15 mouse cellular contexts compared by ENCODE assay signal in the genomic region with DNA sequence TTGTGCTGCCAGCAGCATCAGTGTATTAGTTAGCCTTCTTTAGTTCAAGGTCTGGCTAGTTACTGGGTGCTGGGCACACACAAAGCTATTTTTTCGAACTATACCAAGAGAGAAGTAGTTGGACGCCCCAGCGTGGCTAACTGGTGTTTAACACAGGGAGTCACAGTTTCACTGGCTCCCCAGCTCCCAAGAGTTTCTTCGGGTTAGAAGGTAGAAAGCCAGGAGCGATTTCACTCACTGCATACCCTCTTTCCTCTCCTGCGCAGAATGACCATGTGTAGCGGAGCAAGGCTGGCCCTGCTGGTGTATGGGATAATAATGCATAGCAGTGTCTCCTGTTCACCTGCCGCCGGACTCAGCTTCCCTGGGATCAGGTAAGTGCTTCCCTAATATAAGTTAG. TPM values are rescaled to one million over a fixed set of nuclear protein-coding genes. Genes with fewer than 3 reads are reported as not detected.
A peak's percentile ranks its signal among the peaks of the same experiment; 100 is the strongest.
DNase-seq lines count a peak whose midpoint lies in the region; ATAC-seq lines count a peak whose summit lies in the region.
"Had no signal": no experiment of that assay in that cellular context is flagged by ENCODE, and none has a peak within 500 bp of the region (broad histone marks: within the 10 kb centered on the region; RNA-seq: fewer than 3 reads in every experiment).

No protein-coding gene starts in this region.

- no peaks in the 10 kb centered on the region for H3K9me3 ChIP-seq in hindbrain, embryonic 12.5 days (replicated peaks)
- H3K9me3 ChIP-seq in midbrain, embryonic 13.5 days, result no peaks in the 10 kb centered on the region

- H3K4me2 ChIP-seq in hindbrain, embryonic 12.5 days (replicated peaks), result peak overlapping the region; percentile 69
- H3K4me2 ChIP-seq in midbrain, embryonic 13.5 days (replicated peaks), result peak overlapping the region; percentile 80
- H3K4me2 ChIP-seq: liver, embryonic 11.5 days had no signal

- peaks cover 63% of the 10 kb centered on the region for H3K27me3 ChIP-seq in hindbrain, embryonic 12.5 days
- peaks cover 73% of the 10 kb centered on the region for H3K27me3 ChIP-seq in midbrain, embryonic 13.5 days

- peak overlapping the region; percentile 85 for H3K27ac ChIP-seq in hindbrain, embryonic 12.5 days
- H3K27ac ChIP-seq in midbrain, embryonic 13.5 days, result peak overlapping the region; percentile 88
- H3K27ac ChIP-seq: layer of hippocampus, adult 2 months; macrophage had no signal

- ATAC-seq in hindbrain, embryonic 12.5 days (ENCODE audit: low FRiP score), result no peak
- no peak for ATAC-seq in midbrain, embryonic 13.5 days

- WGBS in hindbrain, embryonic 12.5 days, result 4% methylated on average over 9 of the region's 9 CpGs
- WGBS in midbrain, embryonic 13.5 days, result under 1% methylated on average over 9 of the region's 9 CpGs

- peak overlapping the region; percentile 66 for H3K9ac ChIP-seq in hindbrain, embryonic 12.5 days
- H3K9ac ChIP-seq in midbrain, embryonic 13.5 days (replicated peaks), result peak overlapping the region; percentile 73

- H3K4me3 ChIP-seq in hindbrain, embryonic 12.5 days, result peak overlapping the region; percentile 41
- peak overlapping the region; percentile 49 for H3K4me3 ChIP-seq in midbrain, embryonic 13.5 days (replicated peaks)
- H3K4me3 ChIP-seq: layer of hippocampus, adult 2 months had no signal

- H3K36me3 ChIP-seq in hindbrain, embryonic 12.5 days, result no peaks in the 10 kb centered on the region
- H3K36me3 ChIP-seq in midbrain, embryonic 13.5 days, result no peaks in the 10 kb centered on the region

- DNase-seq in embryo, embryonic 10 days (ENCODE audit: low spot score), result peak; percentile 11
- DNase-seq in embryo, embryonic 9.5 days (ENCODE audit: extremely low spot score), result no peak
- peak; percentile 14 for DNase-seq in embryo, embryonic 11 days
- no peak for DNase-seq in MN1 (ENCODE audit: low spot score)
- no peak for DNase-seq in adrenal gland, adult 18-20 months (ENCODE audit: low spot score in 2 of 2)
- DNase-seq in kidney, postnatal 10 days, result no peak
- DNase-seq: adrenal gland, postnatal 10 days; cerebellum, adult 9-10 months; kidney, adult 11 months had no signal

- H3K4me1 ChIP-seq in hindbrain, embryonic 12.5 days, result peaks cover 36% of the 10 kb centered on the region
- H3K4me1 ChIP-seq in midbrain, embryonic 13.5 days (replicated peaks), result peaks cover 43% of the 10 kb centered on the region

RNA-seq across cellular contexts. Expression of a gene that starts 0.9 kb away (rescaled TPM):
- polyA plus RNA-seq in hindbrain, embryonic 12.5 days (2016; fragmentation: Nextera tagmentation; extraction: Ambion mirVana), result 20.5 and 21.8 TPM in 2 replicates
- polyA plus RNA-seq in midbrain, embryonic 13.5 days (2015; fragmentation: Nextera tagmentation; extraction: Ambion mirVana), result 18.8 and 20.3 TPM in 2 replicates
- total RNA-seq in adrenal gland, adult 18-20 months (2021), result under 1 TPM in 1 of 2 experiments, not detected in 1; 0.96 TPM
- total RNA-seq: MEL had no signal
- polyA plus RNA-seq: macrophage had no signal

Comparison
In these comparisons a context has a peak if more than half of its experiments do, and no peak if none do; other contexts are left out.
1. DNase-seq: peak in embryo, embryonic 10 days (single experiment) and embryo, embryonic 11 days (single experiment); none in embryo, embryonic 9.5 days (single experiment), MN1 (single experiment), adrenal gland, adult 18-20 months (0 of 2) and kidney, postnatal 10 days (single experiment).